Mouse (Mus musculus) thymus, postnatal 0 days (tissue): ENCODE measurements around the gene Crybg2. TPM values are rescaled to one million over a fixed set of nuclear protein-coding genes. Genes with fewer than 3 reads are reported as not detected.

Experiments used
- DNase-seq: peaks from one replicate; pipeline ENCODE4 v3.0.0-alpha.2; 2015; ENCODE audit warnings: low spot score
- polyA plus RNA-seq: library from polyadenylated mRNA; unstranded; fragments of >200 nt; fragmentation: Nextera tagmentation; extraction: Ambion mirVana; gene quantifications from 2 replicates; pipeline ENCODE4 v1.2.1, GENCODE M21; 2015

Crybg2 gene
- polyA plus RNA-seq, 1 experiment from 2014 or later: 6.1 TPM

- DNase-seq: peak; percentile 84
These were observed 2.4 kb upstream of the Crybg2 start for GRCm38 (mm10) chr4:134058166-134058715.

GRCm38 (mm10) chr4:134058908-134059307 is 1.7 kb upstream of the Crybg2 start:
- DNase-seq: no peak

GRCm38 (mm10) chr4:134061166-134061830 is 683 bp downstream of the Crybg2 start:
- DNase-seq: peak; percentile 76

DNA sequence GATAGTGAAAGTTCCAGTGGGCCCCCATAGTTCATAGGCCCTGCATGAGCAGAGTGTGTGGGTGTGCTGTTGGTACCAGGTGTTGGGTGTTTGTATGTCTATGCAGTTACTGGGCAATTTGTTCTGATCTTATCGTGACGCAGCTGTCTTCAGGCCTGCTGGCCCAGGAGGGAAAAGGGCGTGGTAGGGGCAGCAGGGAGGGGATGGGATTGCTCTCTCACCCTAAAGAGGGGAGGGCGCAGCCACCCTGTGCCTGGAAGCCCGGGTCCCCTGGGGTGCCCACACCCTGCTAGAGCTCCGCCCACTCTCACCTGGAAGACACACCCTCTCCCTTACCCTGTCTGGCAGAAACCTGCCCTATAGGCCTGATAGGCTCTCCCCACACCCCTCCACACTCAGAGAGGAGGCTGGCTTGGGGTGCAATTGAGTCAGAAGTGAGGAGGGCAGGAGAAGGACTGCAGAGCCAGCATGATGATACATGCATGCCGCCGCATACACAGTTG is 1.4 kb downstream of the Crybg2 start:
- DNase-seq: peak; percentile 54

DNA sequence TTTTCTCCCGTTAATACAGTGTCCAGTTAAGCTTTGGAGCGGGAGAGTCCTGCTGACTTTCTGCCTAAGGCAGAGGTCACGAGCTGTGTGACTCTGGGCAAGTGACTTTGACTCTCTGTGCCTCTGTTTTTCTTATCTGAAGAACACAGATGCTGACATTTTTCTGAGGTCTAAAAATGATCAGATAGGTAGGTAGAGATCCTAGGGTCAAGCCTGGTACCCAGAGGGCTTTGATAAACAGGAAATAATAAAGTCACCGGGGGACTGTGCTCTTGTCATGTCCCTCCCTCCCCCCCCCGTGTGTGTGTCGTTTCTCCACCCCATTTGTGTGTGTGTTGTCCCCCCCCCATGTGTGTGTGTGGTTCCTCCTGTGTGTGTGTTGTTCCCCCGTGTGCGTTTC is 1.9 kb downstream of the Crybg2 start:
- no peak for DNase-seq

DNA sequence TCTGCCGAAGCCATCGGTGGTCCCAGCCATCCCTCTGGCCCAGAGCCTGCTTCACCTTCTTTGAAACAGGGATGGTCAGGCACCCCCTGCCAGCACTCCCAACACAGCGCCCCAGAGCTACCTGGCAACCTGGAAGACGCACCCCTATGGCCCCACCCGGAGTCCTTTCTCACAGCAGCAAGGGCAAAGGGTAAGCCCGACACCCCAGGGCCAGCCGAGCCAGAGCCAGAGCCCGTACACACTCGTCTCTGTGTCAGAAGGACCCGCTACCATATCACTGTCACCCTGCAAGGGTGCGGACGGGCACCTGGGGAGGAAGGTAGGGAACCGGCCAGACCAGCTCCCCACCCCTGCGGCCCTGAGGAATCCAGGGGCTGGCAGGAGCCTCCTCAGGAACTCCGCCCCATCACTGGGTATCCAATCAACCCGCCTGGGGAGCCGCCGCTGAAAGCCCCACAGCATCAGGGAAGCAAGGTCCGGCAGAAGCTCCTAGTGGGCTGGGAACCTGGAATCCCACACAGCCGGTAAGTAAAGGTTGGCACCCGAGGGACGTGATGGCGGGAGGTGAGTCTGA is 4.9 kb downstream of the Crybg2 start:
- no peak for DNase-seq

DNA sequence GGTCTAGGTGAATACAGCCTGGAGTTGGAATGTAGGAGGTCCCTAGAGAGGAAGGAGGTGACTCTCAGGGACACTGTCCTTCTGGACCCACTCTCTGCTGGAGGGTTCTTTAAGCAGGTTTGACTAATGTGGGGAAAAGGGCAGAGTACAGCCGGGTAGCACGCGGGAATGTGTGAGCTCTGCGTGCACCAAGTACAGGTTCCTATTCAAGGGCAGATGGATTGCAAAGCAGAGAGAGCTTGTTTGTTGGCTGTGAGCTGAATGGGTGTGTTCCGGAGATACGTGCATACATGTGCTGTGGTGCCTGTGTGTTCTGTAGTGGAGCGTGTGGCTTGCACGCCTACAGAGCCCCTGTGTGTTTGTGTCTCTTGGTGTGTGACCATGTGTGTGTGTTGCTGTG is 6.8 kb downstream of the Crybg2 start:
- no peak for DNase-seq

DNA sequence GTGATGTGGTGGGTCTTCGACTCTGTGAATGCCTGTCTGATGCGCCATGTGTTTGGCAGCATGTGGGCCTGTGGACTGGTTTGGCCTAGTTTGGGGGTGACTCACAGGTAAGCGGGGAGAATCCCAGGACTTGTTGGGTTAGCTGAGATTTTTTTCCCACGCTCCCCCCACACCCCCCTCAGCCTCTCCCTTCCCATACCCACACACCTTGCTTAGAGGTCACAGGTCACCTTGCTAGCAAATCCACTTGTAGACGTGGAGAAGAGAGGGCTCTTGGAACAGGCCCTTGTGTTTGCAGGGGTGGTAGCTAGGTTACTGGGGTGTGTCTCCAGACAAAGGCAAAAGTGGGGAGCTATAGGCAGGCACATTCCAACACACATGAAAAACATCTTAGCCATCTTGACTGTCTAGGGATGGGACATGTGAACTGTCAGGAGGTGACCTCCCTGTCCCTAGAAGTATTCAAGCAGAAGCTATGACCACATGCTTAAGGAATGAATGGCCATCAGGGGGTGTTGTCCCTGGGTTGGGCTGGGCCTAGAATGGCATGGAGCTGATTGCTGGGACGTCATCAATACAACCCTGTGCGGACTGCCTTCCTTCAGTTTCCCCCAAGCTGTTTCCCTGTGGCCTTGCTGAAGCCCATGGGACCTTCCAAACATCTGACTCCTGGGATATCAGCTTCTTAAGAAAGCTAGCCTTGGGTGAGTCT is 7.4 kb downstream of the Crybg2 start:
- DNase-seq: no peak

- no peak for DNase-seq
These were observed 8.4 kb downstream of the Crybg2 start for GRCm38 (mm10) chr4:134068793-134069580.

- peak; percentile 60 for DNase-seq
These were observed 18.1 kb downstream of the Crybg2 start for GRCm38 (mm10) chr4:134078694-134079093.

DNA sequence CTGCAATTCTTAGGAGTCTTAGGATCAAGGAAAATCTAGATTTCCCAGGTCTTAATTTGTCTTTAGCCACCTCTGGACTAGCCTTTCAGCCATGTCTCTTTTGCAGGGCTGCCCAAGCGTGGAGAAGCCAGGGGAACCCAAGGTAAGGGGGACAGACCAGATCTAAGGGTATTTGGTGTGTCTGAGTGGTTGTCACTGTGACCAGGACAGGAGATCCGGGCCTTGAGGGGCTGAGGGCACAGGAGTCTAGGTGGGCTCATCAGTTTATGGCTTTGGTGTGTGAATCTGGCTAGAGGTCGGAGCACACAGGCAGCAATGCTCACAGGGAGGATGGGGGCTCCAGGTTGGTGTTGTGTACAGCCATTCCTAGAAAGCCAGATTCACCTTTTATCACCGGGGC is 20.1 kb downstream of the Crybg2 start:
- no peak for DNase-seq

DNA sequence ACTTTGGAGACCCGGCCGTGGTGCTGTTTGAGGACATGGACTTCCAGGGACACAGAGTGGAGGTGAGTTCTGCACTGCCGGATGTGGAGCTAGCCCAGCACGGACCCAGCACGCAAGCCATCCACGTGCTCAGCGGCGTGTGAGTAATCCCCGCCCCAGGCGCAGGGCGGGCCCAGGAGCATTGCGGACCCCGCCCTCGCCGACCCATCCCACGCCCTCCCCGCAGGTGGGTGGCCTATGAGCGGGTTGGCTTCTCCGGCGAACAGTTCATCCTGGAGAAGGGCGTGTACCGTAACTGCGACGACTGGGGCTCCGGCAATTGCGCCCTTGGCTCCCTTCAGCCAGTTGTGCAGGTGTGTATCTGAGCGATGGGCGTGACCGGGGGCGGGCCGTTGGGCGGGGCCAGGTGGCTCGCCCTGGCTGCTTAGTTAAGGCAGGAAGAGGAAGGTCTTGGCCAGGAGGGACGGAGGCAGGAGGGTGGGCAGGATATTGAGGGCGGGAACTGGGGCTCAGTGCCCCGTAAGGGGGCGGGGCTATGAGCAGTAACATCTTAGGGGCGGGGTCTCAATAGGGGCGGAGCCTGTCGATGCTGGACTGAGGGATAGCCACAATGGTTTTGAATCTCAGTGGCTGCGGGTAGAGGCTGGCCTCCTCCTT is 21.2 kb downstream of the Crybg2 start:
- DNase-seq: peak; percentile 88

- no peak for DNase-seq
These were observed 21.8 kb downstream of the Crybg2 start for GRCm38 (mm10) chr4:134082460-134082859.

- no peak for DNase-seq
These were observed 24.4 kb downstream of the Crybg2 start for GRCm38 (mm10) chr4:134084999-134085398.

- peak; percentile 71 for DNase-seq
These were observed 26.8 kb downstream of the Crybg2 start for GRCm38 (mm10) chr4:134087412-134087811.

GRCm38 (mm10) chr4:134089029-134089428 is 28.4 kb downstream of the Crybg2 start:
- no peak for DNase-seq

DNA sequence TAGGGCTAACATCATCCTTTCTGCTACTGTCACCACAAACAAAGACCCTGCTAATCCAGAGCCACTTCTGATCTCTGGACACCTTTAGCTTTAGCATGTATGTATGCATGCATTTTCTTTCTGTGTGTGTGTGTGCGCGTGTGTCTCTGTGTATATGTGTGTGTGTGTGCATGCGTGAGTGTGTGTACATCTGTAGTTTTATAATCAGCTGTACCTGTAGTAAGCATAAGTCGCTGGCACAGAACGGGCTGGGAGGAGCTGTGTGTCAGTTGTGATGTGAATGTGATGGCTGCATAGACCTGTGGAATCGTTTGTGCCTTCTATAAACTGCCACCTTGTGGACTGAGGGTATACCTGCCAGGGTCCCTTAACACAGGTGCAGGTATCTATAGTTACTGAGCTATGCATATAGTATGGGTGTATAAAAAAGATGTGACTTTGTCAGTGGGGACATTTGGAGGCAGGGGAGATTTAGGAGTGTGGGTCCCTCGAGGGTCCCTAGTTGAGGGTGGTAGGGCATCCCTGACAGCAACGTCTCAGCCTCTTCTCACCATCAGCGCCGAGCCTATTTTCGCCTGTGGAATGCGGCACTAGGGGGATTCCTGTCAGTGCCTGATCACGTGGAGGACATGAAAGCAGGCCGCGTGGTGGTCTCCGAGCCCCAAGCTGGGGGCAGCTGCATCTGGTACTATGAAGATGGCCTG is 30.1 kb downstream of the Crybg2 start:
- DNase-seq: no peak

DNA sequence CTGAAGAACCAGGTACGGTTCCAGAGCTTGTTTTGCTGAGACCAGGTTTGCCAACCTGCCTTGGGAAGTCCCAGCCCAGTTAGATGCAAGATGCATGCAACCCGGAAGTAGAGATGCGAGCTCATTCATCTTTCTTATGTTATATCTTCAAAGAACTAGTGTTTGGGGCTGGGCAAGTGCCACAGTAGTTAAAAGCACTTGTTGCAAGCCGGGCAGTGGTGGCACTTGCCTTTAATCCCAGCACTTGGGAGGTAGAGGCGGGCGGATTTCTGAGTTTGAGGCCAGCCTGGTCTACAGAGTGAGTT is 30.6 kb downstream of the Crybg2 start:
- DNase-seq: no peak

- peak; percentile 74 for DNase-seq
These were observed 32.0 kb downstream of the Crybg2 start for GRCm38 (mm10) chr4:134092382-134093288.
